Mouse (Mus musculus): ENCODE measurements around the gene Dnah7c.

Dnah7c gene

GRCm38 (mm10) chr1:46854036-46854900 is 428.9 kb downstream of the Dnah7c start:
- no peak for DNase-seq (ENCODE audit: low spot score)

GRCm38 (mm10) chr1:46856498-46856897 is 431.1 kb downstream of the Dnah7c start:
- DNase-seq (ENCODE audit: low spot score), result no peak

Data from urinary bladder, postnatal 25 days (tissue).